Mouse (Mus musculus): ENCODE results near the gene Cmklr1. TPM values are rescaled to one million over a fixed set of nuclear protein-coding genes. Genes with fewer than 3 reads are reported as not detected.
A peak's percentile ranks its signal among the peaks of the same experiment; 100 is the strongest.

Cmklr1 gene
- total and polyA plus RNA-seq, 2 experiments from 2014 or later: 2.0 to 4.8 TPM

GRCm38 (mm10) chr5:113620999-113621398 lies 29.2 kb downstream of the Cmklr1 start:
- Histone ChIP-seq H3K4me3 (ENCODE audit: low read depth, low read length) (no peak overlapping the region), H3K27me3 (ENCODE audit: control insufficient read depth, insufficient read depth, low read length) (0 out of 2 replicates have a peak, but pooled peaks cover 9% of the 10 kb centered on the region), H3K27ac (ENCODE audit: low read depth) (no peak overlapping the region), H3K4me2 (ENCODE audit: low read depth, low read length) (no peak overlapping the region), H3K36me3 (replicated peaks; ENCODE audit: control insufficient read depth, insufficient read depth, low read length) (no peaks in the 10 kb centered on the region), H3K9ac (replicated peaks; ENCODE audit: low read depth, low read length) (no peak overlapping the region), H3K4me1 (ENCODE audit: control insufficient read depth, insufficient read depth) (no peaks in the 10 kb centered on the region), H3K9me3 (replicated peaks; ENCODE audit: control insufficient read depth, low read length) (no peaks in the 10 kb centered on the region)
- WGBS: 51% methylated on average over 7 of the region's 7 CpGs
- ATAC-seq (ENCODE audit: insufficient read depth, low read depth) (no peak), DNase-seq (ENCODE audit: low spot score) (no peak)
- TF ChIP-seq CTCF (IDR thresholded peaks at IDR 0.05; ENCODE audit: low read depth) (no peak), EP300 (IDR thresholded peaks at IDR 0.05; ENCODE audit: low read depth) (no peak)

- no peak for TF ChIP-seq EP300 (IDR thresholded peaks at IDR 0.05; ENCODE audit: low read depth)
- no peak for TF ChIP-seq CTCF (IDR thresholded peaks at IDR 0.05; ENCODE audit: low read depth)
- DNase-seq (ENCODE audit: low spot score) (no peak), ATAC-seq (ENCODE audit: insufficient read depth, low read depth) (no peak)
- no peak overlapping the region for H3K9ac ChIP-seq (replicated peaks; ENCODE audit: low read depth, low read length)
- 0 out of 2 replicates have a peak, but pooled peaks cover 6% of the 10 kb centered on the region for H3K27me3 ChIP-seq (ENCODE audit: control insufficient read depth, insufficient read depth, low read length)
- no peak overlapping the region for H3K4me2 ChIP-seq (ENCODE audit: low read depth, low read length)
- no peak overlapping the region for H3K4me3 ChIP-seq (ENCODE audit: low read depth, low read length)
- H3K36me3 ChIP-seq (replicated peaks; ENCODE audit: control insufficient read depth, insufficient read depth, low read length): no peaks in the 10 kb centered on the region
- no peaks in the 10 kb centered on the region for H3K4me1 ChIP-seq (ENCODE audit: control insufficient read depth, insufficient read depth)
- H3K27ac ChIP-seq (ENCODE audit: low read depth): no peak overlapping the region
- no peaks in the 10 kb centered on the region for H3K9me3 ChIP-seq (replicated peaks; ENCODE audit: control insufficient read depth, low read length)
- 73% methylated on average over 16 of the region's 16 CpGs for WGBS
Measured at GRCm38 (mm10) chr5:113620130-113620716, 30.0 kb downstream of the Cmklr1 start.

- no peak for ATAC-seq (ENCODE audit: insufficient read depth, low read depth)
- H3K36me3 ChIP-seq (replicated peaks; ENCODE audit: control insufficient read depth, insufficient read depth, low read length): no peaks in the 10 kb centered on the region
- no peaks in the 10 kb centered on the region for H3K9me3 ChIP-seq (replicated peaks; ENCODE audit: control insufficient read depth, low read length)
- no peak overlapping the region for H3K9ac ChIP-seq (replicated peaks; ENCODE audit: low read depth, low read length)
- H3K4me1 ChIP-seq (ENCODE audit: control insufficient read depth, insufficient read depth): no peaks in the 10 kb centered on the region
- 56% methylated on average over 1 of the region's 1 CpGs for WGBS
- H3K4me3 ChIP-seq (ENCODE audit: low read depth, low read length): no peak overlapping the region
- no peak overlapping the region for H3K4me2 ChIP-seq (ENCODE audit: low read depth, low read length)
- no peak overlapping the region for H3K27ac ChIP-seq (ENCODE audit: low read depth)
- H3K27me3 ChIP-seq (ENCODE audit: control insufficient read depth, insufficient read depth, low read length): 0 out of 2 replicates have a peak, but pooled peaks cover 6% of the 10 kb centered on the region
- DNase-seq (ENCODE audit: low spot score): no peak
- no peak for TF ChIP-seq CTCF (IDR thresholded peaks at IDR 0.05; ENCODE audit: low read depth)
Measured at GRCm38 (mm10) chr5:113619151-113619550, 31.1 kb downstream of the Cmklr1 start.

- Histone ChIP-seq H3K27me3 (ENCODE audit: control insufficient read depth, insufficient read depth, low read length) (0 out of 2 replicates have a peak, but pooled peaks cover 3% of the 10 kb centered on the region), H3K4me3 (ENCODE audit: low read depth, low read length) (no peak overlapping the region), H3K27ac (ENCODE audit: low read depth) (no peak overlapping the region), H3K36me3 (replicated peaks; ENCODE audit: control insufficient read depth, insufficient read depth, low read length) (no peaks in the 10 kb centered on the region), H3K4me1 (ENCODE audit: control insufficient read depth, insufficient read depth) (no peaks in the 10 kb centered on the region), H3K9me3 (replicated peaks; ENCODE audit: control insufficient read depth, low read length) (no peaks in the 10 kb centered on the region), H3K9ac (replicated peaks; ENCODE audit: low read depth, low read length) (no peak overlapping the region), H3K4me2 (ENCODE audit: low read depth, low read length) (no peak overlapping the region)
- ATAC-seq (ENCODE audit: insufficient read depth, low read depth) (no peak), DNase-seq (ENCODE audit: low spot score) (no peak)
- WGBS: 94% methylated on average over 4 of the region's 4 CpGs
- TF ChIP-seq EP300 (IDR thresholded peaks at IDR 0.05; ENCODE audit: low read depth) (no peak), CTCF (IDR thresholded peaks at IDR 0.05; ENCODE audit: low read depth) (no peak)
Measured at GRCm38 (mm10) chr5:113618716-113619115, 31.5 kb downstream of the Cmklr1 start.

- Histone ChIP-seq H3K9me3 (replicated peaks; ENCODE audit: control insufficient read depth, low read length) (no peaks in the 10 kb centered on the region), H3K4me2 (ENCODE audit: low read depth, low read length) (no peak overlapping the region), H3K27ac (ENCODE audit: low read depth) (no peak overlapping the region), H3K27me3 (ENCODE audit: control insufficient read depth, insufficient read depth, low read length) (peaks cover 13% of the 10 kb centered on the region; the same call in 1 of the 2 replicates), H3K36me3 (replicated peaks; ENCODE audit: control insufficient read depth, insufficient read depth, low read length) (no peaks in the 10 kb centered on the region), H3K4me3 (ENCODE audit: low read depth, low read length) (no peak overlapping the region), H3K9ac (replicated peaks; ENCODE audit: low read depth, low read length) (no peak overlapping the region), H3K4me1 (ENCODE audit: control insufficient read depth, insufficient read depth) (no peaks in the 10 kb centered on the region)
- WGBS: 47% methylated on average over 12 of the region's 12 CpGs
- TF ChIP-seq CTCF (IDR thresholded peaks at IDR 0.05; ENCODE audit: low read depth) (no peak), EP300 (IDR thresholded peaks at IDR 0.05; ENCODE audit: low read depth) (no peak)
- ATAC-seq (ENCODE audit: insufficient read depth, low read depth) (peak; percentile 40), DNase-seq (ENCODE audit: low spot score) (peak; percentile 10)
Measured at GRCm38 (mm10) chr5:113611771-113612233, 38.4 kb downstream of the Cmklr1 start.

- Histone ChIP-seq H3K27ac (ENCODE audit: low read depth) (no peak overlapping the region), H3K36me3 (replicated peaks; ENCODE audit: control insufficient read depth, insufficient read depth, low read length) (no peaks in the 10 kb centered on the region), H3K9me3 (replicated peaks; ENCODE audit: control insufficient read depth, low read length) (no peaks in the 10 kb centered on the region), H3K4me3 (ENCODE audit: low read depth, low read length) (no peak overlapping the region), H3K27me3 (ENCODE audit: control insufficient read depth, insufficient read depth, low read length) (peaks cover 13% of the 10 kb centered on the region; the same call in 1 of the 2 replicates), H3K4me2 (ENCODE audit: low read depth, low read length) (no peak overlapping the region), H3K4me1 (ENCODE audit: control insufficient read depth, insufficient read depth) (no peaks in the 10 kb centered on the region), H3K9ac (replicated peaks; ENCODE audit: low read depth, low read length) (no peak overlapping the region)
- DNase-seq (ENCODE audit: low spot score): no peak
- WGBS: 77% methylated on average over 6 of the region's 6 CpGs
- no peak for ATAC-seq (ENCODE audit: insufficient read depth, low read depth)
- TF ChIP-seq CTCF (IDR thresholded peaks at IDR 0.05; ENCODE audit: low read depth) (no peak), EP300 (IDR thresholded peaks at IDR 0.05; ENCODE audit: low read depth) (no peak)
Measured at GRCm38 (mm10) chr5:113611131-113611530, 39.1 kb downstream of the Cmklr1 start.

Data from heart, postnatal 0 days (tissue).